Mouse (Mus musculus): ENCODE data around the gene Spaca4.
A peak's percentile ranks its signal among the peaks of the same experiment; 100 is the strongest.

Spaca4 gene

DNA sequence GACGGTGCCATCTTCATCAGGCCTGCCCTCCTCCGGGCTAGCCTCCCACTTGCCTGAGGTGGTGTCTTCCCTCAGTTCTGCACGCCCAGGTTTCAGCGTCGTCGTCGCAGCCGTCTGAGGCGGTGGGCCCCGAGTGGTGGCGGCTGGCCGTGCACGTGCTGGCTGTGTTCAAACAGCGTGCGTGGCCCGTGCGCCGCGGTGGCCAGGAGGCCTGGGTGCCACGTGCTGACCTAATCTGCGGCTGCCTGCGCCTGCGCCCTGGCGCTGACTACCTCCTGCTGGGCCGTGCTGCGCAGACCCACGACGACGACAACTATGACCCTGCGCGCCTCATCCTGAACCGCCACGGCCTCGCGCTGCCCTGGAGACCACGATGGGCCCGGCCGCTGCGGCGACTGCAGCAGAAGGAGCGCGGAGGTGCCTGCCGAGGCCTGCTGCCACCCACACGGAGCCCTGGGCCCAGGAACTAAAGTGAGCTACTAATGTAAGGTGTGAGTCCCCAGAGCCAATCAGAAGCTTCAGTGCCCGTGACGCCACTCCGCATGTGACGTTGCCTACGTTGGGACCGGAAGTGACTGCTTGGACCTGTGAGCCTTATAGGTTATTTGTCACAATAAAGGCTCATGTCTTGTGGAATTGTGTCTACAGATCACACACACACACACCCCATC lies 31.6 kb downstream of the Spaca4 start, which contains the start of gene Sec1:
TSS of gene Sec1 (minus strand) at position 482 of the 671 bp plus-strand sequence.
- DNase-seq, result no peak

DNA sequence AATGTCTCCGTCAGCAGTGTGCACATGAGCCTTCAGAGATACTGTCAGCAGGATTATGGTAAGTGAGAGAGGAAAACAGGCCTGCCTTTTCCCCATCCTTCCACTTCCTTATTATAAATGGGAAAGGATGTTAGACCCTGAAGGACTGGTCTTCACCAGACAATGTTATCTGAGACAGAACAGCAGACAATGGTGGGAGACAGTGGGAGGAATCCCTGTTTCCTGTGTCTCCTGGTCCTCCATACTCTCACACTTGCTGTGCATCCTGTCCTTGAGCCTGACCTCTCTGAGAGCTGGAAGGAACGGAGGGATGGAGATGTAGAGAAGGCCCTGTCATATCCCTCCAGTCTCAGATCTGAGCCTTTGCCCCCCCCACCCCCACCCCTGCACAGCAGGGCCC lies 33.2 kb downstream of the Spaca4 start:
- DNase-seq, result no peak

DNA sequence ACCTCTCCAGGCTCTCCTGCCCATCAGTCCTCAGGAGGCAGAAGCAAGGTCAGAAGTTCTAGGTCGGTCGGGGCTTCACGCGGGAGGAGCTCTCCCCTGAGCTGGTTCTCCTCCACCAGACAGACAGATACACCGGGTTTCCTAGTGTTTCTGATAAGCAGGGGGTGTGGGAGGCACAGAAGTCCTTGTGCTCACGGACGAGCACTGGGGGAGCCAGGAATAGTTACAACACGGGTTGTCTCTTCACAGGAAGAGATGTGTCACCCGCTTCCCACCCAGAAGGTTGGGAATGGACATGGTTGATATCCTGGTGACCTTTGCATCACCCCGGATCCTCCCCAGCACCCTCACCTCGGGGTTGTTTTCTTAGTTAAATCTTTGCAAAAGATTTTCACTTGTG lies 35.8 kb downstream of the Spaca4 start:
- DNase-seq, result no peak

DNA sequence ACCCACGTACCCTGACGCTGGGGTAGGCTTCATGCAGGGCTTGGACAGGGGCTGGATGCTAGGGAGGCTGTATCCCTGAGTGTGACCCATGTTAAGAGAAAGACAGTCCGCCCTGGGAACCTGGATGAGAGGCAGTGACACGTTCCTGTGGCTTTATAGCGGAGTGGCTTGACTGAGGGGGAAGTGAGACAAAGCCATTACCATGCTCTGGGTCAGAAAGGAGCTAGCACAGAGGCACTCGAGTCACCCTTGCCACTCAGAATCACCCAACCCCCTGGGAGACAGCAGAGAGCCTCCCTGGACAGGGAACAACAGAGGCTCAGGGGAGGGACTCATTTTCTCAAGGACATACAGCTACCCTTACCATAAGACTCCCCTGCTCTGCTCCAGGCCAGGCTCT lies 36.5 kb downstream of the Spaca4 start:
- no peak for DNase-seq

DNA sequence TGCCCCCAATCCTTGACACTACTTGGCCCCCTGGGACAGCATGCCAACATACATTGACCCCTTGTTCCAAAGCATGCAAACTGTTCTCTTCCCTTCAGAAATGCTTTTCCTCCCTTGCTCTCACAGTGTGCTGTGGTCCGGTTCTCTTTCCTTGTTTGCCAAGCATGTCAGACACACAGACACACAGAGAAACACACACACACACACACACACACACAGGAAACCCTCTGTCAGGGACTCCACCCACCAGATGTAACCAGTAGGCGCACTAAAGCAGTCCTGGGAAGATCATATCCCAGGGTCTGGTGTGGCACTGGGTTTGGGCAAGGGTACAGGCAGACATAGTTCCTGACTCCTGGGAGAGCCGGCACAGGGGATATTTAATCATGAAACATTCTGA lies 38.8 kb downstream of the Spaca4 start:
- DNase-seq, result no peak

DNA sequence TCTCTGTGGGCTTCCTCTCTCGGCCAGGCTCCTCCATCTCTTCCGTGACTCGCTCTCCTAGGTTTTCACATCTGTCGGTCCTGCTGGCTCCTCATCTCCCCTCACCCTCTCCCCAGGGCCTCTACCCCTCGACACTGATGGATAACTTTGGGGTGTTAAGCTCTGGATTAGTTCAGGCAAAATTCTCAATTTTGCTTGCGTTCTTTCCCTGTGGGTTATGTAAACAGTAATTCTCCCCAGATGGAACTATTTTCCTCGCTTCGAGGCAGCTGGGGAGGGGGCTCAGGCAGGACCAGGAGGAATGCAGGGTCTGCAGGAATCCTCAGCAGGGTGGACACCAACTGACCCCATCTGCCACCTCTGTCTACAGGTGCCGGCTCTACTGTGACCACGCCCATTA lies 39.8 kb downstream of the Spaca4 start:
- DNase-seq, result no peak

DNA sequence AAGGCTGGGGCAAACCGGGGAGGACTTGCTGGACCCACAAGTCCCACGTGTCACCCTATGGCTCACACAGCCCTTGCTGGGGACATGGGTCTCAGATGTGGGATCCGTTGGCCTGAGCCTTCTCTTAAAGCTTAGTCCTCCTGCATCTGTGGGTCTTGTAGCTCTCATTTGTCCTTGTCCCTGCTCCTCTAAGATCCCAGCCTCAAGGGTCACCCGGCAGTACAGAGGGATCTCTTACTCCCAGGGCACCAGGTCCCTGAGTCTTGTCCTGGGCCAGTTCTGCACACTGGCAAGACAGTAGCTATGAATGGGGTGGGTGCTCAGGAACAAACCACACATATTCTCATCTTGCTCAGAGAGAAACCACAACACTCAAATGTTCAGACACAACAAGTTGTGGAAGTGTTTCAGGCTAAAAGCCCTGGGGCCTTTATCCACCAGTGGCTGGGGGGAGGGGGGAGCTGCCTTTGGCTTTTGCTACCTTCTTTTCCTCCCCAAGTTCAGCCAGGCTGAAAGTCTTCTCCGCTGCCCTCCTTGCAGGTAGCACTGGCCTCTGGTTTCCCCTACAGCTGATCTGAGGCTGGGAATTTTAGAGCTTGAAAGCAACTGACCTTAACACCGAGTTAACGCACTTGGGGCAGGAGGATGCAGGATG lies 42.1 kb downstream of the Spaca4 start, which contains the start of gene Ntn5:
TSS of gene Ntn5 (plus strand) at position 627 of the 655 bp plus-strand sequence.
- no peak for DNase-seq

DNA sequence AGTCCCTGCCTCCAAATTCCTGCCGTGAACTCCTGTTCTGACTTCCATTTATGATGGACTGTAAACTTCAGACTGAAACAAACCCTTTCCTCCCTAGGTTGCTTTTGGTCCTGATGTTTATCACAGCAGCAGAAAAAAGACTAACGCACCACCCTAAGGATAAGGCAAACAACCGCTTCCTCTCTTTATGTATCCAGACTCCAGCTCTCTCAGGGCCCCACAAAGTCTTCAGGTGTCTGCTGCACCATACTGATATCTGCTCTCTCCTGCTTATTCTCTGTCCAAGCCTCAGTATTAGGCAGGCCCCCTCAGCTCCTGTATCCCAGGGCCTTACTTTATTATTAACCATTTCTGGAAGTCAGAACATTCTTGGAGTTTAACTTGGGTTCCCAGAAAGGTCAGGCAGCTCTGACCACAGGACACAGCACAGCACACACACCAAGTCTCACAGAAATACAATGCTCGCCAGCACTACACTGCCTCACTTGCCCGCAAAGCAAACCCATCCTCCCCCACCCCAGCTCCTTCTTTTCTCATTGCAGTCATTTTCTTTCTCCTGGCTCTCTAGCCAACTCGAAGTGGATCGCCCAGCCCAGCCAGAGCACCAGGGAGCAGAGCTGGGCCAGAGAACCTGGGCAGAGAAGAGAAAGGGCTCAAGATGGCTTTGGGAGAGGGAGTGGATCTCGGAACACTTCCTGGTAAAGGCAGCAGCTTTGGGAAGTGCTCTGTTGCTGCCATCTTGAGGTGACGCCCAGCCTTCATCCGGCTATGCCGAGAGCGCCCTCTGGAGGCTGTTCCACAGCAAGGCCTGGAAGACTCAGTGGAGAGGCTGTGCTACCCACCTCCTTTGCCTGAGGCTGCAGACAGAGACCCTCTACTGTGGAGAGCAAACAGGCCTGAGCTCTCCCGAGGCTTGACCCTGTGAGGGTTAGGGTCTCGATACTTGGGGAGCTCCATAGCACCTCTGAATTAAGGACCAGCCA lies 43.2 kb downstream of the Spaca4 start:
- peak; percentile 93 for DNase-seq

DNA sequence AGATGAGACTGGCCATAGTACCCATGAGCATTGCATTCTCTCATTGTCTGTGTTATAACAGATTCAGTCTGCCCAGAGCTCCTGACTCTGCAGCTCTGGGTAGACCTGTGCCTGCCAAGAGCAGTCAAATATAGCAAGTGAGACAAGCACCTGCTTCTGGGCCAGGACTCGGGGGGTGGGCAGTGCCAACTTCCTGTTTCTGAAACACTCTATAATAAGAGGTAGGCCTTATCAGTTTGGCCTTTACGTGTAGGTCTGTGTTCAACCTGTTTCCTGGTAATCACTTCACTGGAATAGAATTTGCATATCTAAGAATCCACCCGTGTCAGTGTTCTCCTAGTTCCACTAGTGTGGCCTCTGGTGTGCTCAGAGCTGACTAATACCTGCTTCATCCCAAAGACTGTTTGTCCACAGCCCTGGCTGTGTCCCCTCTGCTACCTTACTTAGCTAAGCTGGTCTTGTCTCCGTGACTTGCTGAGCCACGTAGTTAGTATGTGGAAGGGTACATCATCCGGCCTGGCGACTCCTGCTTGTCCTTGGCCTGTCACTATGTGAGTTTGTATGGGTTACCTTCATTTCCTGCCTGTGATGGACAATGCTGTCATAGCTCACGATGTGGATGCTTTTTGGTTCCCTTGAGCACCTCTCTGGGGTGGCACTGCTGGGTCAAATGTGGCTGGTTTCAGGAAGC lies 44.4 kb downstream of the Spaca4 start:
- DNase-seq, result no peak

DNA sequence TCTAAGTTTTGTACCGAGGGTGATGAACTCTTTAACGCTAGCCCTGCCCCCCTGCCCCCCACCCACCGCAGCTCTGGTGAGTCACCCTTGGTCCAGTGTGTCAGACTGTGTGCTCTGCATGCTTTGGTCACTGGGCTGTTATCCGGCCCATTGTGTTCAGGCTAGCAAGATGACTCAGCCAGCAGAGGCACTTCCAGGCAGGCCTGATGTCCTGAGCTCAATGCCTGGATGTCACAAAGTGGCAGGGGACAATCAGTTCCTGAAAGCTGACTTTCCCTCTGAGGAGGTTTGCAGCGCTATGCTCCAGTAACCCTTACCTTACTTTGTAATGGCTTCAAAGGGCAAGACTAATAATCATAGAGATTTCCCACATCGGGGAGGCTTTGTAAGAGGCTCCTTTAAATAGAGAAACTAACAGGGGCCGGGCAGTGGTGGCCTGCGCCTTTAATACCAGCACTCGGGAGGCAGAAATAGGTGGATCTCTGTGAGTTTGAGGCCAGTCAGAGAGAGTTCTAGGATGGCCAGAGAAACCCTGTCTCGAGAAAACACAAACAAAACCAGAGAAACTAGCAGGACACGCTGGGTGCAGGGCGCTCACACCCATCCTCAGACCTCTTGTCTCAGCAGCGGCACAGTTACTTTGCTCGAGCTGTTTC lies 45.5 kb downstream of the Spaca4 start:
- DNase-seq, result peak; percentile 64

DNA sequence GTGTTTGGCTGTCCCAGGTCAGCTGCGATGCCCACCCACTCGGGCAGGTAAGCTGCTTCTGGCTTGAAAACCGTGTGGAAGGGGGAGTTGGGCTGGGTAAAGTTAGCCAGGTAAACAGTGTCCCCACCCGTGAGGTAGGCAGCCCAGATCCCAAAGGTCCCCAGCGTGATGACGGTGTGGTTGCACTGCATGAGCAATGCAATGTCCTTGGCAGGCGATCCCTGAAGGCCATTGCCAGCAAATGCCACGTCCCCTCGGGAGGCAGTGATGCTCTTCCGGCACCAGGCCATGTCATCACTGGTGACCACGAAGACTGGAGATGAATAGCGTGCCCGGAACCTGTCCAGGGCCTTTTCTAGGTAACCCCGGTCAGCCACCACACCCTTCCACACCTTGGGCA lies 47.1 kb downstream of the Spaca4 start:
- no peak for DNase-seq

DNA sequence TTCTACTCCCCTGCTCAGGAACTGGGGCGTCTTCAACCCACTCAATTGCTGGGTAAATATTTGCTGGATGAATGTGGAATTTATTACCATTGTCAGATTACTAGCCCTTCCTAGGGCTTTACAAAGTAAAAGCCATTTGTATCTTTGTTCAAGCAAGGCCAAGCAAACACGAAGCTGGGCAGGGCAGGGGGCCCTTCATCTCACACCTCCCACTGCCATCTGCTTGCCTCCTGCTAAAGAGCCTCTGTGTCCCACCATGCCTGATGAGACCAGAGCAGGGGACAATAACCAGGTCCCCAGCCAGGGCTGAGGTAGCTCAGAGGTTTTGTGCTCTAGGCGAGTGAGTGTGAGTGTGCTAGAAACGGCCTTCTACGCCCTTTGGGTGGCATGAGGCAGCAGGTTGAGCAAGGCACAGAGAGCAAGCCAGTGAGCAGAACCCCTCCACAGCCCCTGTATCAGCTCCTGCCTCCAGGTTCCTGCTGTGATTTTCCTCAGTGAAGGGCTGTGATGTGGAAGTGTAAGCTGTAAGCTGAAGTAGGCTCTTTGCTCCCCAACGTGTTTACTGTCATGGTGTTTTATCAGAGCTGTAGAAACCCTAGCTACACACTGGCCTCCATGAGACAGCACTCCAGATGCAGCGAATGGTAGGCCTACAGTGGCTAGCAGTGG lies 47.9 kb downstream of the Spaca4 start:
- DNase-seq, result no peak
